Mouse (Mus musculus): ENCODE results near the gene Olfr15.

The Olfr15 gene

DNA sequence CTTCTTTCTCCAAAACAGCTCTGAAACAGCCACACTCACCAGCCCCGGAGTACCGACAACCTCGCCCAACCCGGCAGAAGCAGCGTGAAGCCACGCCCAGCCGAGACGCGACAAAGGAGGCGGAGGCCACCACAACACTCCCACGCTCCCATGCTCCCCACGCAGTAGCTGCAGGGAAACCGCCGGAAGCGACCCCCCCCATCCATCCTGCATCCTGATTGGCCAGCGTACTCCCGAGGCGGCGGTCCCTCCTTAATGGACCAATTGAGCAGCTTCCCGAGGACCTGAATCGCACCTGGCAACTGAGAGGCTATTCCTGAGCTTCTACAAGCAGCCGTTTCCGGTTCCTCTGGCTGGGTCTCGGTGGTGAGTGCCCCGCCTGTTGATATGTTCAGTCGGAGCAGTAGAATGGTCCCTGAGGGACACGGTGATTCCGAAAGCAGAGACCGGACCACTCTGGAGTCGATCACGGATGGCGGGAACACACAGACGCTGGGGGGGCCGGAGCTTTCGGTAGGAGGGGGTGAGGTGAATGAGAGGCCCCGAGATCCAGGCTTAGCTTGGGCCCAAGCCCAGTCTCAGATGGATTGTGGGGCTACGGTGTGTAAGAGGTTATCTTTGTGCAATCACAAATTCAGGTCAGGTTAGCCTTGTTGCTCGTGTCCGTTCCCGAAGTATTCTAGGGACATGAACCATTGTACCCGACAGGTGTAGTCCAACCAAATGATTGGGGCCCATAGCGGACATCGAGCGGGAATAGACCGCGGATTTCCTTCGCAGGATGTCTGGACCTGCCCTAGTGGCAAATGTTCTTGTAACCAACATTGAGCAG is 41.8 kb downstream of the Olfr15 start, which contains the start of gene Naa60:
TSS of gene Naa60 (plus strand) at position 160 of the 832 bp plus-strand sequence.
- peak; percentile 86 for DNase-seq (ENCODE audit: low read depth, low spot score)

DNA sequence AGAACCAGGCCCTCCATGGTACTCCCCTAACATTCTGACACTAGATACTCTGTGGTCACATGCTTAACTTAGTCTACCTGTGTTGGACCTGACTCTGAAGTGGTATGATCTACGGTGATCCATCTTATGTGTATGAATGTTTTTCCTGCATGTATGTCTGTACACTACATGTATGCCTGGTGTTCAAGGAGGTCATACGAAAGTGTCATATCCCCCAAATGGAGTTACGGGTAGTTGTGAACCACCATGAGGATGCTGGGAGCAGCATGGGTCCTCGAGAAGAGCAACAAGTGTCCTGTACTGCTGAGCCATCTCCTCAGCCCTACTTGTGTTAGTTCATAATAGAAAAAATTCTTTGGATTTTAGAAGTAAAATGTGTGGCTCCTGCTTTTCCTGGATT is 45.7 kb downstream of the Olfr15 start:
- DNase-seq (ENCODE audit: low read depth, low spot score), result no peak

DNA sequence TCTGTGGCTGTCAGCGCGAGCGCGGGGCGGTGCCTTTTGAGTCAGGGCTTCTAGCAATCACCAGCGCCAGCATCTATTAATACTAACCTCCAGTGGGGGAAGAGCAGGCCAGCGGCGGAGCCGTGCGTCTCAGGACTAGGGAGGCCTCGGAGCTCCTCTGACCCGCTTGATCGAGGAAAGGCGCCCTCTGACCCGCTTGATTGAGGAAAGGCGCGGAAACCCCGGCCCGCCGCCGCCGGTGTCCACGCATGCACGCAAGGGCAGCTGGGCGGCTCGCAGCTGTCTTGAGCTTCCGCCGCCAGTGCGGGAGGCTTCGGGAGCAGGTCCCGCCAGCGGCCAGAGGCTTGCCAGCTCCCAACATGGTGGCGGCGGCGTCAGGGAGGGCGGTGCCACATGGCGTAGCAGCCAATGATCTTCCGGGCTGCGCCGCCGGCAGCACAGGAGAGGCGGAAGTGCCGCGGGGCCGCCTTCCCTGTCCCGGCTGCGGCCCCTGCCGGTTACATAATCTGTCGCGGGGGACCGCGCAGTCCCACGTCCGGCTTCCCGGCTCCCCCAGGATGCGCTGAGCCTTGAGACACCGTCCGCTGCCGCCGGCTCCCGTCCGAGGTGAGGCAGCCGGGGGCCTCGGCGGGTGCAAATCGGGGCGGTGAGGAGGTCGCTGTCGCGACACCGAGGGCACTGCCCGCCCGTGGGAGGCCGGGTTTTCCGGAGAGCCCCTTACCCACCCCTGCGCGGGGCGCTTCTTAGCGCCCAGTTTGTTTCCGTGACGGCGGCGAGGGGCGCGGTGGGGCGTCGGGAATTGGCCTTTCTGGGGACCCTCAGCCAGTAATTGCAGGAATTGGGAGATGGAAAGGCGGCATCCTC is 53.8 kb downstream of the Olfr15 start, which contains the start of the genes Zfp597 and Gm20695:
TSS of gene Zfp597 (minus strand) at position 361 of the 864 bp plus-strand sequence.
TSS of gene Gm20695 (plus strand) at position 448 of the 864 bp plus-strand sequence.
- peak; percentile 84 for DNase-seq (ENCODE audit: low read depth, low spot score)

DNA sequence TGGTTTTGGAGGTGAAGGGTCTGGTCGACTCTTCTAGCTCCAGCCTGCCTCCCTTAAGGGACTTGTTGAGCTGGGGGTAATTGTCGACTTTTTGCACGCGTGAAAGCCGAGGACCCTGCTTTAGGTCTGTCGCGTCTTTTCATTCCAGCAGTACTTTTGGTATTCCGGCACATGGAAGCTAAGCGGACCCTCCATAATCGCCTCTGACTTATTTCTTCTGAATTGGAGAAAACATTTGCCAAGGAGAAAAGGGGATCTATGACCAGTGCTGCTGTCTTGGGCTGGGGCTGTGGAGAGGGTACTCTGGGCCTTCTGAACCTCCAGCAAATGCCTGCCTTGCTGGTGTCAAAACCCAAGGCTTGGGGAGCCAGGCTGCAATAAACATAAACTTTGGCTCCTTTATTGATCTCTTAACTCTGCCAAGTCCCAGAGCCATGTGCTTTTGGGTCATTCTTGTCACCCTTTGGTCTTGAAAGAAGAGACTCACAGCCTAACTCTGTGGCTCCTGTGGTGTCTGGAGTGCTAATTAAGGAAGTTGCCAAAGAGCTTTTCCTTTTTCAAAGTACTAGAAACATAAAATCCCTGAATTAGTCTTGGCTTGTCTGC is 54.5 kb downstream of the Olfr15 start:
- no peak for DNase-seq (ENCODE audit: low read depth, low spot score)

DNA sequence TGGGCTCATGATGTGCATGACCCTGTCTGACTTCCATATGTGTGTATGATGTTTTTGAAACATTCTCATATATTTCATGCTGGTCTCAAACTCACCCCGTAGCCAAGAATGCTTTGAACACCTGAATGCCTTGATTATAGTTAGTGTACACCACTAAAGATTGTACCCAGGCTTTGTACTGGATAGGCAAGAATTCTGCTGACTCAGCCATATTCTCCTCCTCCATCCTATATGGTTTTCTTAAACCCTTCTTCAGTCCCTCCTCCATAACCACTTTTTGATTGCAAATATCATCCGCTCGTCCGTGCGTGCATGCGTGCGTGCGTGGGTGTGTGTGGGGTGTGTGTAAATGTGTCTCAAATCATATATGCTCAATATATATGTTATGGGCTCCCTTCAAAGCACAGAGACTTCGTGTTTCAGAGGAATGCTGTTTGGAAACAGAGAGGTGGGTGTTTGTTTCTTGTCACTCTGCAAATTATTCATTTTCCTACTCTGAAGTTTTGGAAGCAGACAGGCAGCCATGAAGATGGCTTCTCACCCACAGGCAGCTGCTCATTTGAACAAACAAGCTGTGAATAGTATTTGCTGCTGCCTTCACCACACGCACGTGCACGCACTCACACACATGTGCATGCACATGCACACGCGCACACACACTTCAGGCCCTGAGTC is 61.1 kb downstream of the Olfr15 start:
- DNase-seq (ENCODE audit: low read depth, low spot score), result no peak

DNA sequence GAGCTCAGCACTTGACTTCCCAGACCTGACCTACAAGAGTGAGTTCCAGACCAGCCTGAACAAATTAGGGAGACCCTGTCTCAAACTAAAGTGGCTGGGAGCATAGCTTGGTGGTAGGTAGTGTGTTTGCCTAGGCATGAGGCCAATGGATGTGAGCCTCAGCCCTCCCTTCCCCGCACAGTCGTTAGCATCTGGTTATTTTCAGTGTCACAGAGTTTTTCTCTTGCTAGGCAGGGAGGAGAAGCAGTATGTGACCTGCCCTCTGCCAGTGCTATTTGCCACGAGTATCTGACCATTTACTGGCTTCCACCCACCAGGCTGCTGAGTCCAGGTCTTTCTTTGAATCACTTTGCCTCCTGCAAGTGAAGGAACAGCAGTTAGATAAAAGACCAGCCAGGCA is 63.1 kb downstream of the Olfr15 start:
- DNase-seq (ENCODE audit: low read depth, low spot score), result no peak
